Mouse (Mus musculus): Measurements from ENCODE around the gene Clip2. TPM values are rescaled to one million over a fixed set of nuclear protein-coding genes. Genes with fewer than 3 reads are reported as not detected.

The Clip2 gene
- total and polyA plus RNA-seq, 3 experiments: 5.4 to 16.7 (median 8.7) TPM

DNA sequence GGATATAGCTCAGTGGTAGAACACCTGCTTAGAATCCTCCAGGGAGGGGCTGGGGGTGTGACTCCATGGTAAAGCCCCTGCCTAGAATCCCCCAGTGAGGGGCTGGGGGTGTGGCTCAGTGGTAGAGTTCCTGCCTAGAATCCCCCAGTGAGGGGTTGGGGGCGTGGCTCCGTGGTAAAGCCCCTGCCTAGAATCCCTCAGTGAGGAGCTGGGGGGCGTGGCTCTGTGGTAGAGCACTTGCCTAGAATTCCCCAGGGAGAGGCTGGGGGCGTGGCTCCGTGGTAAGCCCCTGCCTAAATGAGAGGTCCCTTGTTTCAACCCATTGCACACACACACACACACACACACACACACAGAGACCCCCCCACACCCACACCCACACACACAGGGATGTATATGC is 42.0 kb downstream of the Clip2 start:
- Histone ChIP-seq H3K36me3 (replicated peaks in 1 of 2; ENCODE audit: control insufficient read depth in 1 of 2, insufficient read depth in 1 of 2, low read length in 1 of 2) (peaks cover 3 to 75% of the 10 kb centered on the region in 2 experiments), H3K4me2 (ENCODE audit: insufficient read depth, low read depth, poor library complexity, severe bottlenecking) (no peak overlapping the region), H3K27me3 (replicated peaks) (no peaks in the 10 kb centered on the region), H3K27ac (ENCODE audit: insufficient read depth, low read depth) (no peak overlapping the region), H3K9ac (ENCODE audit: insufficient read depth, low read depth) (no peak overlapping the region), H3K4me1 (ENCODE audit: control insufficient read depth in 1 of 2, insufficient read depth in 2 of 2) (peaks cover 10 to 37% of the 10 kb centered on the region in 2 experiments; a peak in 3 of 4 replicates), H3K9me3 (replicated peaks; ENCODE audit: low read length) (peaks cover 4% of the 10 kb centered on the region), H3K79me2 (replicated peaks; ENCODE audit: control insufficient read depth, extremely low read depth, insufficient read depth, poor library complexity, severe bottlenecking) (no peaks in the 10 kb centered on the region), H3K4me3 (replicated peaks in 1 of 3; ENCODE audit: low read depth in 2 of 3, low read length in 2 of 3, poor library complexity in 1 of 3) (no peak overlapping the region)
- in situ Hi-C loops (cut with MboI; ENCODE audit: low pct_ligation_motif_present, low pct_unique_long_range_greater_than_20kb, low sequenced_read_pairs) (no loop called here), dilution Hi-C loops (cut with MboI; ENCODE audit: extremely low pct_ligation_motif_present, extremely low pct_unique_long_range_greater_than_20kb, low sequenced_read_pairs) (no loop called here)
- TF ChIP-seq ZC3H11A (IDR thresholded peaks at IDR 0.05; ENCODE audit: low read depth, low read length) (no peak), JUN (IDR thresholded peaks at IDR 0.05; ENCODE audit: insufficient read depth, low read depth, low read length) (no peak), MEF2A (IDR thresholded peaks at IDR 0.05; ENCODE audit: borderline replicate concordance, low read depth, low read length) (no peak), NELFE (IDR thresholded peaks at IDR 0.05; ENCODE audit: low read depth, low read length) (no peak), MYC (IDR thresholded peaks at IDR 0.05; ENCODE audit: low read depth, low read length) (no peak), ZNF384 (IDR thresholded peaks at IDR 0.05; ENCODE audit: low read depth, low read length) (no peak), RAD21 (IDR thresholded peaks at IDR 0.05; ENCODE audit: low read depth, low read length) (no peak), TBP (conservative IDR thresholded peaks at IDR 0.05; ENCODE audit: low read depth, low read length) (no peak), ZMIZ1 (IDR thresholded peaks at IDR 0.05; ENCODE audit: low read depth, low read length) (no peak), HCFC1 (IDR thresholded peaks at IDR 0.05; ENCODE audit: low read depth, low read length) (no peak), PAX5 (IDR thresholded peaks at IDR 0.05; ENCODE audit: low read length) (no peak), POLR2A (IDR thresholded peaks at IDR 0.05; ENCODE audit: low read depth, low read length) (no peak), CTCF (conservative IDR thresholded peaks at IDR 0.05 in 1 of 2, IDR thresholded peaks at IDR 0.05 in 1 of 2; ENCODE audit: low read depth in 2 of 2, low read length in 2 of 2) (no peak), RCOR1 (conservative IDR thresholded peaks at IDR 0.05; ENCODE audit: low read depth, low read length) (no peak), GABPA (IDR thresholded peaks at IDR 0.05; ENCODE audit: insufficient replicate concordance, low read depth, low read length) (no peak), NRF1 (IDR thresholded peaks at IDR 0.05; ENCODE audit: low read depth, low read length) (no peak), JUND (conservative IDR thresholded peaks at IDR 0.05; ENCODE audit: low read depth, low read length) (no peak), EP300 (IDR thresholded peaks at IDR 0.05; ENCODE audit: low read length) (no peak)
- no peak for DNase-seq (ENCODE audit: extremely low read depth)

DNA sequence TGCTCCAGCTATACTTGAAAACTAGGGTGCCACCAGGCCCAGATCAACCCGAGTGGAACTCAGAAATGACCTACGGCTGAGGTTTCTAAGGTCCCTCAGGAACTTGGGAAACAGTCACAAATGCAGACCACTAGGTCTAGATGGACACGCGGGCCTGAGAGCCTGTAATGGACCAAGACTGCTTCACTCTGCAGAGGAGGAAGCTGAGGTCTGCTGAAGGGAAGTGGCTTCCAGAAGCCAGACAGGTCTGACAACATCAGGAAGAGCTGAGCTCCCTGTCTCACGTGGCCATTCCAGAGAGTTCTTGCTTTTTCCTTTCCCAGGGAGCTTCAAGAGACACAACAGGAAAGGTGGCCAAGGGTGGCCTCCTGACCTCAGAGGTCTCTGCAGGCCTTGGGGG is 43.3 kb downstream of the Clip2 start:
- peaks cover 10 to 37% of the 10 kb centered on the region in 2 experiments; a peak in 3 of 4 replicates for H3K4me1 ChIP-seq (ENCODE audit: control insufficient read depth in 1 of 2, insufficient read depth in 2 of 2)
- DNase-seq (ENCODE audit: extremely low read depth): no peak
- no peak overlapping the region for H3K9ac ChIP-seq (ENCODE audit: insufficient read depth, low read depth)
- TF ChIP-seq ZC3H11A (IDR thresholded peaks at IDR 0.05; ENCODE audit: low read depth, low read length) (no peak), MAZ (IDR thresholded peaks at IDR 0.05; ENCODE audit: low read depth, low read length) (no peak), CHD2 (IDR thresholded peaks at IDR 0.05; ENCODE audit: low read length) (no peak), POLR2AphosphoS2 (IDR thresholded peaks at IDR 0.05; ENCODE audit: low read depth, low read length) (no peak), MXI1 (IDR thresholded peaks at IDR 0.05; ENCODE audit: low read depth, low read length) (no peak), USF1 (IDR thresholded peaks at IDR 0.05; ENCODE audit: low read depth, low read length) (no peak), JUN (IDR thresholded peaks at IDR 0.05; ENCODE audit: insufficient read depth, low read depth, low read length) (no peak), NRF1 (IDR thresholded peaks at IDR 0.05; ENCODE audit: low read depth, low read length) (no peak), CTCF (conservative IDR thresholded peaks at IDR 0.05 in 1 of 2, IDR thresholded peaks at IDR 0.05 in 1 of 2; ENCODE audit: low read depth in 2 of 2, low read length in 2 of 2) (no peak), RAD21 (IDR thresholded peaks at IDR 0.05; ENCODE audit: low read depth, low read length) (no peak), POLR2A (IDR thresholded peaks at IDR 0.05; ENCODE audit: low read depth, low read length) (no peak), ZKSCAN1 (IDR thresholded peaks at IDR 0.05; ENCODE audit: borderline replicate concordance, low read depth, low read length) (no peak), SIN3A (IDR thresholded peaks at IDR 0.05; ENCODE audit: low read length) (no peak), NELFE (IDR thresholded peaks at IDR 0.05; ENCODE audit: low read depth, low read length) (no peak), ZMIZ1 (IDR thresholded peaks at IDR 0.05; ENCODE audit: low read depth, low read length) (no peak), KAT2A (IDR thresholded peaks at IDR 0.05; ENCODE audit: insufficient replicate concordance, low read length) (no peak), MEF2A (IDR thresholded peaks at IDR 0.05; ENCODE audit: borderline replicate concordance, low read depth, low read length) (no peak), MAFK (IDR thresholded peaks at IDR 0.05; ENCODE audit: insufficient replicate concordance, low read length) (no peak), USF2 (conservative IDR thresholded peaks at IDR 0.05; ENCODE audit: low read depth, low read length) (no peak), ETS1 (conservative IDR thresholded peaks at IDR 0.05; ENCODE audit: low read depth, low read length) (no peak)
- no peak overlapping the region for H3K27ac ChIP-seq (ENCODE audit: insufficient read depth, low read depth)
- dilution Hi-C loops (cut with MboI; ENCODE audit: extremely low pct_ligation_motif_present, extremely low pct_unique_long_range_greater_than_20kb, low sequenced_read_pairs) (no loop called here), in situ Hi-C loops (cut with MboI; ENCODE audit: low pct_ligation_motif_present, low pct_unique_long_range_greater_than_20kb, low sequenced_read_pairs) (loop anchor here (5.0 kb wide), 1 partner anchor 43 kb away; the partner anchor contains the start of gene Clip2)
- no peaks in the 10 kb centered on the region for H3K79me2 ChIP-seq (replicated peaks; ENCODE audit: control insufficient read depth, extremely low read depth, insufficient read depth, poor library complexity, severe bottlenecking)
- H3K36me3 ChIP-seq (replicated peaks in 1 of 2; ENCODE audit: control insufficient read depth in 1 of 2, insufficient read depth in 1 of 2, low read length in 1 of 2): peaks cover 0 to 76% of the 10 kb centered on the region in 2 experiments
- no peak overlapping the region for H3K4me2 ChIP-seq (ENCODE audit: insufficient read depth, low read depth, poor library complexity, severe bottlenecking)
- no peak overlapping the region for H3K4me3 ChIP-seq (replicated peaks in 1 of 3; ENCODE audit: low read depth in 2 of 3, low read length in 2 of 3, poor library complexity in 1 of 3)
- peaks cover 4% of the 10 kb centered on the region for H3K9me3 ChIP-seq (replicated peaks; ENCODE audit: low read length)
- H3K27me3 ChIP-seq (replicated peaks): no peaks in the 10 kb centered on the region

Data from CH12.LX (cell line).